Mouse (Mus musculus) layer of hippocampus, adult 9-11 months (tissue): ENCODE measurements around the gene Sipa1l1.
"Not testable (repeated sequence)": the region's sequence is repeated elsewhere in the genome, so short reads cannot be mapped to it uniquely, and the experiment has no call there.

Source experiments
- DNase-seq: peaks from one replicate; pipeline ENCODE4 v3.0.0; 2022

Sipa1l1 gene

GRCm38 (mm10) chr12:82178636-82179035 is 9.5 kb downstream of the Sipa1l1 start:
- no peak for DNase-seq

DNA sequence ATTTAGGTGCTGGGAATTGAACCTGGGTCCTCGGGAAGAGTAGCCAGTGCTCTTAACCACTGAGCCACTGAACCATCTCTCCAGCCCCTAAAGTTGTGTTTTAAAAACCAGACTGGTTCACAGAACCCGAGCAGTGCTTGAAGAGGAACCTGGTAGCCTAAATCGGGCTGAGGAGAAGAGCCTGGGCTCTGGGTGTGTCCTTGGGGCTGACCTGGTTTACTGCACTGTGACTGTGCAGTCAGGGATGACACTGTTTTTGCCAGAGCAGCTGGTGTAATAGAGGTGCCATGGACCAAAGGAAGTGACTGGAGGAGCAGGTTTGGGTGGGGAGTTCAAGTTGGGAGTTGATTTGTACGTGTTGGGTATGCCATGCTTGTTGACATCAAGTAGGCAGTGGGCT is 10.5 kb downstream of the Sipa1l1 start:
- no peak for DNase-seq

DNA sequence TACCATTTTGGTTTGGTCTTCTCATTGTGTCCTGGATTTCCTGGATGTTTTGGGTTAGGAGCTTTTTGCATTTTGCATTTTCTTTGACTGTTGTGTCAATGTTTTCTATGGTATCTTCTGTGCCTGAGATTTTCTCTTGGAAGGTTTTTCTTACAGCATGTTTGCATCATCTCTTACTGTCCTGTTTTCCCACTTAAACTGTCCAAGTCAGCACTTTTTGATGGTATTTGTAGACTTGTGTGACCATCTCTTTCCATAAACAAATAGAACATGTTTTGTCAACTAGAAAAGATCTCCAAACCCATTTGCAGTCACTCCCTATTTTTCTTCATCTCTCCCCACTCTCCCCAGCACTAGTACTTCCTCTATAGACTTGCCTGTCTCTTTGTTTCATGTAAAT is 17.0 kb downstream of the Sipa1l1 start:
- not testable (repeated sequence) for DNase-seq

DNA sequence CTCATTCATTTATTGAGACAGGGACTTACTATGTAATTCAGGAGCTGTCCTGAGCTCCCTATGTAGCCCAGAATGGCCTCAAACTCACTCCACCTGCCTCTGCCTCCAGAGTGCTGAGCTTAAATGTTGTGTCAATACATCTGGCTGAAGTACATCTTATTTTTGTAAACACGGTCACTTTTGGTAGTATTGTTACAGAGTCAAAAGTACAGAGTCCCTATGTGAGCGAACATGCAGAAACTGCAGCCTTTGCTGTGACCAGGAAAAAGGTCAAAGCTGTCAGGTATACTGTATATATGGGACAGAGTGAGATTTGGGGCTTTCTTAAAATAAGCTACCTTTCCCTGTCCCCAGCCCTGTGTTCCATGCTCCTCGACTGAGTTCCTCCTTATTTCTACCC is 17.6 kb downstream of the Sipa1l1 start:
- DNase-seq: no peak

GRCm38 (mm10) chr12:82187178-82187839 is 18.2 kb downstream of the Sipa1l1 start:
- no peak for DNase-seq

DNA sequence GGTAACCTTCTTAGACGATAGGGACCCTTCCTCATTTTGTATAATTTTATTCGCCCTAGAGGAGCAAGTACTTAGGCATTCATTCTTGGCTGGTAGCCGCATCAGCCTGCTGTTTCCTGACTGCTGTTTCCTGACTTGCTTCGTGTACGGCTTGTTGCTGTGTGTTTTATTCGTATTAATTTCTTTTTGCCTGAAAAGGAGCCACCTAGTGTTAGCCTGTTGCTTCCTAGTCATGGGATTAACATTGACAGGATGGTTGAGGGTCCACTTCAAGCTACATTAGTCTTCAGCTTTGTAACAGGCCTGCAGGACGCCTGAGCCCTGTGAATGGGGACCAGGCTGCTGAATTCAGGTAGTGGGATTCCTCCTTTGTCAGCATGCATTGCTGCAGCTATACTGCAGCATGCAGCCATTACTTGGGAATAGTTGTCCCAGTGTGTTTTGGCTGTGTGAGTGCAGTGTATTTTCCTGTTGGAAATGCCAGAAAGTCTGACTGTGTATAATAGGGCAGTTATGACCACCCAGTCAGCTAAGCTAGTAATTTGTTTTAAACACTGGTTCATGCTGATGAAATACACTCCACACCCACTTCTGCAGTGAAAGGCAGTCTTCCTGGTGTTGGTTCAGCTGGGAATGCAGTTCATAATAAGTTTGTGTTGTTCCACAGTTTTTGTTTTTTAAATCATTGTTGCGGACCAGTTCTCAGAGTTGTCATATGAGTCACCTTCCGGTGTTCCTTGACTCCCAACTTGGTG is 19.4 kb downstream of the Sipa1l1 start:
- no peak for DNase-seq

- no peak for DNase-seq
These were observed 20.1 kb downstream of the Sipa1l1 start for GRCm38 (mm10) chr12:82189076-82189675.

DNA sequence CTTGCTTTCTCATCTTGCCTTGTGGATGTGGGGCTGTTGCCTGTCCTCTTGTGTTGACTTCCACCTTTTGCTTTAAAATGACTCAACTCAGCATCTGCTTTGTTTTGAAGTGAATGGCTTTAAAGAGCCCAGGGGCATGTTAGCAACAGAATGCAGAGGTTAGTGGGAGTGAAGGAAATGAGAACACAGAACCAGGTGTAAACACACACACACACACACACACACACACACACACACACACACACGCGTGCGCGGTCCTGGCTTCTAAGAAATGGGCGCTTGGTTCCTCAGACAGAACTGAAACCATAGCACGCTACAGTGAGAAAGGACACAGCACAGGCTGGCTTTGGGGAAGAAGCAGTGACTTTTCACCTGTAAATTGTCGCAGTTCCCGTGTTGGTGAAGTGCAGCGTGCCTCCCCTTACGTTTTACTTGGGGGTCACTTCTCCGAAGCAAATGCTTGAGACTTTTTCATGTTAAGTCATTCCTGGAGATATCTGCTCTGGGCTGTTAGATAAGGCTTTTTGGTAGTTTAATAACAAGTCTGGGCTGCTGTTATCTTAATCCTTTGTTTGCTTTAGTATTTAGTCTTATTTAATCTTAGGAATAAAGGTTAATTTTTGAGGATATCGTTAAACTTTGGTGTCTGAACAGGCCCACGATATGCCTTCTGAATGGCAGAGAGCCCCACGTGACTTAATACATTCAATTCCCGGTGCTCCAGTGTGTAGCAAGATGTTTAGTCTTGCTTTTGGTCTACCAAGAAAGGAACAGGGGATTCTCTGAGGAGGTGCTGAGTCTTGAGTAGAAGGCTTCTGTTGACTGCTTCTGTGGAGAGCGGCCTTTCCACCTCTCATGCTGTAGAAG is 20.8 kb downstream of the Sipa1l1 start:
- no peak for DNase-seq

DNA sequence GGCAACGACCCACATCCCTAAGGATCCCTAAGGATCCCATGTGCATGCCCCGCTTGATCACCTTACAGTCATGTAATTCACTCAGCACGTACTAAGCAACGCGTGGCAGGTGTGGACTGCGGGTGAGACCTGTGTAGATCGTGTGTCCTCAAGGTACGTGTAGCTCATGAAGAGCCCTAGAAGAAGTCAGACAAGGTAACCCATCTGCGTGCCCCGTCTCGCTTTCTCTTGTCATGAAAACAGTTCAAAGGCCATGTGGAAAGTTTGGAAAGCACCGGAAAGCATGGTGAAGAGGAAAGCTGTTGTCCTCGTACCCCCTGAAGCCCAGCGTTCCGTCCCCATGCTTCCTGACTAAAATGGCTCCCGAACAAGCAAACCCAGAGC is 21.5 kb downstream of the Sipa1l1 start:
- DNase-seq: no peak

DNA sequence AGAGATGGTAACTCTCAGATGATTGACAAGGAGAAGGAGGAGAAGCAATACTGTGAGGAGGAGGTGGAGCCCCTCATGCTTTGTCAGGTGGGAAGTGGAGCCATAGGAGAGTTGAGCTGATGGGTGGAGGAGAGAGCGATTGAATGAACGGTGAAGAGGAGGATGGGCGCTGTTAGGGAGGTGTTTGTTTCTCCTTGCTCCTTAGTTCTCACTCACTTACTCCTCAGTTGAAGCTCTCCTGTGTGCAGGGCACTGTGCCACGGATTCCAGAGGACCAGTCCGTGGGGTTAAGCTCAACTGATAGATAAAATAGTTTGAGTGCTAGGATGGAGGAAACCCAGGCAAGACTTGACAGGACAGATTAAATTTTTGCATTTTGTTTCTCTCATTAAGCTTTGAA is 22.6 kb downstream of the Sipa1l1 start:
- no peak for DNase-seq

DNA sequence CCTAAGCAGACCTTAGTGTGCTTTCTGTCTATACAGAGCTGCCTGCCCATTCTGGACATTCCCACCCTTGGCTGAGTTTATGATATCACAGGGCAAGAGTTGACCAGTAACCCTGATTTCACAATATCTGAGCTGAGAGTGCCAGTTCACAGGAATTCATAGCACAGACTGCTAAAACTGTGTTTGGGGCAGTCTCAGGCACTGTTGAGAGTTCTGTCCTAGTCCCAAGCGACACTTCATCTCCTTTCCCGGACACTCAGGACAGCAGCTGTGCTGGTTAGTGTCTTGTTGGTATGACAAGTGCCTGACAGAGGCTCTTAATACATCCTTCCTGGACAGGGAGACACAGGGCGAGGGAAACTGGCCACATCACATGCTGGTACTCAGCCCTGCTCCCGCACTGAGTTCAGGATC is 23.5 kb downstream of the Sipa1l1 start:
- no peak for DNase-seq

- no peak for DNase-seq
These were observed 24.4 kb downstream of the Sipa1l1 start for GRCm38 (mm10) chr12:82193476-82193875.

DNA sequence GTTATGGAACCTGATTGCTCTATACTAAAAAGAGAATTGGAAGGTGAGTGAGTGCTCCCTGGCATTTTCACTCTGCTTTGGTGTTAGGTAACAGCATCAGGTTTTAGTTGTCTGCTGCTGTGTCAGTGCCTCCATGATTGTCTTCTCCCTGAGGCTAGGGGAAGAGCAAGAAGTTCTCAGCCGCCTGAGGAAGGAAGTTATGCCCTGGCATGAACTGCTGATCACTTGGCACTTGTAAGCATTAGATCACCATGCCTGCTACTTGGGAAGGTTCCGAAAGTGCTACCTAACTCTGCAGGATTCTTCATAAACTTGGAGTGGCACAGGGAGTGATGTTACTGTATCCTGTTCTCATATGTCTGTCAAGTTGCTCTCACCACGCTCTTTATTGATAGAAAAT is 25.8 kb downstream of the Sipa1l1 start:
- DNase-seq: no peak

DNA sequence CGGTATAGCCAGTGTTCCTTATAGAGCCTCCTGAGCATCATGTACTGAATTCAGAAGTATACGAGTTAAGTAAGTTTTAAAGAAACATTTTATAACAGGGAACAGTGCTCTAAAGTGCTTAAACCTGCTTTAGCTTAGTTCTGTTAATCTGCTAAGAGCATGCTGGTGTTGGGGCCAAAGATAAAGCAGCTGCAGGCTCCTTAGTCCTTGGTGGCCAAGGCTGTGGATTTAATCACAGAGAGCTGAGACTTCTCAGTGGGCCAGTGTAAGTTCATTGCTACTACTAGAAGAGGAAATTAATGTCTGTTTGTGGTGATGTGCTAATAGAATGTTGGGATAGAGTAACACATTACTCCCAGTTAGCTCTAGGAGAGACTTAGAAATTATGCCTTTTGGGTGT is 27.1 kb downstream of the Sipa1l1 start:
- no peak for DNase-seq

DNA sequence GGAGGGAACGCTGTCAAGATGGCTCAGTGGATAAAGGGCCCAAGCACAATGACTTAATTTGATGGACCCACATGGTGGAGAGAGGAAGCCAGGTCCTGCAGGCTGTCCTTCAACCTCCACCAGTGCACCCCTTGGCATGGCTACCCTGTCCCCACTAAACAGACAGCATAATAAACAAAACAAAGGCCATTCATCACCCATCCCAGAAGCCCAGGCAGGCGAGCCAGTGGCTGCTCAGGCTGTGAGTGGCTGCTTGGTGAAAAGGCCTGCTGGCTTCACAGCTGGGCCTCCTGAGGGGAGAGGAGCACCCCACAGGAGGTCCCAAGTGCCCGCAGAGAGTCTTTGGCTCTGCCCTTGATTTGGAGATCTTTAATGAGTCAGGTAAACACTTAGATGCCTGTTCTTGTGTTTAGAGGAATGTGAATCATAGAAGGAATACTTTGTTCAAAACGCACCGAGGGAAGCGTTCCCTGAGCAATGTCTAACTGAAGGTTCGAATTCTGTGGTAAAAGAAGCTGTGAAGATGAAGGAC is 27.6 kb downstream of the Sipa1l1 start:
- no peak for DNase-seq

DNA sequence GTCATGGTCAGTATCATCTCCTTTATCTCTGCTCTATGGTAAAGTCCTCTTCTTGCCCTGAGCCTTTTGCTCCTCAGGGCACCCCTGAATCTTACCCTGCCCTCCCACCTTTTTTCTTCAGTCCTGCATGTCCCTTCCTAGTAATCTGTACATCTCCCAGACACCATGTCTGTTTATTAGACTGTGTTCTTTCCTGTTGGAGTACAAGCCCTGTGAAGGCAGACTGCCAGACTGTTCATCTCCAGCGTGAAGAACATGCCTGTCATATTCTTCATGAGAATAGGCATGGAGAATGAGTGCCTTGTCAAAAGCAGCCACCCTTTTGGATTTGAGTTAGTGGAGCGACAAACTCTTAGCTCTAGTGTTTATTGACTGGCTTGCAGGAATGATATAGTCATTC is 28.1 kb downstream of the Sipa1l1 start:
- DNase-seq: no peak

DNA sequence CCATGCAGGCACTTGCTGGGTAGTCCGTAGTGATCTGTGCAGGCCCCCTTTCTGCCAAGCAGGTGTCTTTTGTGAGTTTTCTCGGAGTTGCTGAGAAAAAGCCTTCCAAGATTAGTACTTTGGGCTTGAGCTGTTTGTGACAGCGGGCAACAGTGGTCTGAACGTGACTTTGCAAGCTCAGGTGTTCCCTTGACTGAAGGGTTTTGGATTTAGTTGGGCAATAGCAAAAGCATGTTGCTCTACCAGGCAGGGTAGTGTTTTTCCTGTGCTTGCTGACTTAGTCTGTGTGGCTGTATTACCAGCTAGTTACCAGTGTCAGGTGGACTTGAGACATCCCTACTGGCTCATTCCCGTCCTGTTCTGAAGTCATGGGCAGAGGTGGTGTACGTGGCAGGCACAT is 30.2 kb downstream of the Sipa1l1 start:
- DNase-seq: no peak

DNA sequence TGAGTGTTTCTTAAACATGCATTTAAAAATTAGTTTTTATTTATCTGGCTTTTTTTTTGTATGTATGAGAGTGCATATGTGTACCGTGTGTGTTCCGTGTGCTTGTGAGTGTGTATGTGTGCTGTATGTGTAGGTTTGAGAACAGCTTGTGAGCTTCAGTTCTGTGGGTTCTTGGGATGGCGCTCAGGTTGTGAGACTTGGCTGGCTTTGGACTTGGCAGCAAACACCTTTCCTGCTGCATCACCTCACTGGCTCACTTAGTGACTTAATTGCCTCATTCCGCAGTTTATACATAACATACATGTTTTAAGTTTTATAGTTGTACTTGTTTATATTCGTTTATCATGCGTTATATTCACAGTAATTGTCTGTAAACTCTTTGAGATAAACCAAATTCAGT is 35.0 kb downstream of the Sipa1l1 start:
- DNase-seq: no peak

GRCm38 (mm10) chr12:82206857-82207647 is 37.9 kb downstream of the Sipa1l1 start:
- no peak for DNase-seq

DNA sequence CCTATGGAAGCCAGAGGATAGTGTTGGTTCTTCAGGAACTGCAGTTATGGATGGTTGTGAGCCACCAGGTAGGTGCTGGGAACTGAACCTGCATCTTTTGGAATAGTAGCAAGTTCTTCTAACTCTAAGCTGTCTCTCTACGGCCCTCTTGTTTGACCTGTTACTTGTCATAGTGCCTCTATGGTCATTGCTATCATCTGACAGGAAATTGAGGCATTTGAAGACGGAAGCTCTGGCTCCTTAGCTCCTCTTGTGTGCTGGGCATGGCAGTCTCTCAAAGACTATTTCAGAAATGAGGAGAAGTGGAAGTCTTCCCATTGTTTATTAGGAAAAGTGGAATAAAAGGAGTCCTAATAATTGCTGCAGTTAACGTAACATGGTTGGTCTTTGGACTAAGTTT is 38.9 kb downstream of the Sipa1l1 start:
- DNase-seq: no peak

GRCm38 (mm10) chr12:82208611-82209010 is 39.5 kb downstream of the Sipa1l1 start:
- DNase-seq: no peak

DNA sequence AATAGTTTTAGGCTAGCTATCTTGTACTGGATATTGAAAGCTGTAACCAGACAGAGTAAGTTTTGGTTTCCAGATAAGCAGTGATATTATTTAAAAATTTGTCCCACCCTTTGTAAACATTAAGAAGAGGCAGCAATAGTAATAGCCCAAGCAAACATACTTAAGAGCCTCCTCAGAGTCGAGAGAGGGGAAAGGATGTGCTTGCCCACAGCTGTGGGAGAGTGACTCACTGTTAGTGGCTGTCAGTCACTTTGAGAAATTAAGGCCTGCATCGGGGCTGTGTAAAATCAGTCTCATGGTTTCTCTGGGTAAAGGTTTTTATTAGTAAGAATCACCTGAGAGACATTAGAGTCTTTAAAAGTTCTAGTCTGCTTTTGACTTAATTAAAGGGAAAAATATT is 40.6 kb downstream of the Sipa1l1 start:
- DNase-seq: no peak
